Mouse (Mus musculus): ENCODE results near the gene Gm10424. TPM values are rescaled to one million over a fixed set of nuclear protein-coding genes. Genes with fewer than 3 reads are reported as not detected.
"Not testable (repeated sequence)": the region's sequence is repeated elsewhere in the genome, so short reads cannot be mapped to it uniquely, and the experiment has no call there.

The Gm10424 gene
- polyA plus RNA-seq (2012; ENCODE audit: insufficient read depth, insufficient read length, low replicate concordance, missing spikeins): not detected in 2 replicates

DNA sequence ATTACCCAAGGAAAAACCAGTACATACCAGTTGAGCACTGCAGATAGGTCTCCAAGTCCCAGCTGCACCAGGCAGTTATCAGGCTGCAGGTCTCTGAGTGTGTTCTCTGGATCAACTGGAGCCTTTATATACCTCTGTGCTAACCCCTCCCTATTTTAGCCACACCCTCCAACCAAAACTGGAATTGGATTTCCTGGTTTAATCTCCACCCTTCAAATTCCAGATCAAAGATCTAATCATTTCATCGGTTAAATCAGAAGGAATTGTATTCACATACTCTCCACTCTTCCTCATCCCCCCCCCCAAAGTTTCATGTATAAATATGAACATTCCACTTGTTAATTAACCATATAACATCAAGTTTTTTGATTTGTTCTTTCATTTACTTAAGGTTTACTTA is at the start of gene Gm10424:
Gene Gm10424 (minus strand): TSS at position 101 of the 400 bp plus-strand sequence.
- WGBS: no CpG with 5 or more reads among the region's 1 CpGs
- H3K27ac ChIP-seq (ENCODE audit: insufficient read depth, low read depth, low read length); H3K4me1 ChIP-seq (ENCODE audit: control insufficient read depth, insufficient read depth, low read length); H3K4me3 ChIP-seq (ENCODE audit: insufficient read depth, low read depth, low read length): not testable (repeated sequence)

DNA sequence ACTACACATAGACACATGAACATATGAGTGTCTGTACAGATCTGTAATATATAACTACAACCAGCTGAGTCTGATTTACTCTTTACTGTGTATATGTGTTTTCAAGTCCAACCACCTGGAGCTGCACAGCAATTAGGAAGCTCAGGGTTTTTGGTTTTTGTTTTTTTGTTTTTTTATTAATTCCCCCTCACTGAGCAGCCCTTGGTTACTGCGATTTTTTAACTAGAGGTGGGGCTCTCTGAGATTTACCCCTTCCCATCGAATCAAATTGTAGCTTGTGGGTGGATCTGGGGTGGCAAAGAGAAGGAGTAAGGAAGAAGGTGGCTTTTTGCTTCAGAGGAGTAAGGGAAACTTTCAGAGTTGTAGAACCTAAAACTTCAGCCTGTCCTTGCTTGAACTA is 33.0 kb upstream of the Gm10424 start, which contains the start of gene Gm3259:
Gene Gm3259 (plus strand): TSS at position 301 of the 400 bp plus-strand sequence.
- WGBS: 41% methylated on average over 2 of the region's 2 CpGs
- not testable (repeated sequence) for H3K4me3 ChIP-seq (ENCODE audit: insufficient read depth, low read depth, low read length); H3K4me1 ChIP-seq (ENCODE audit: control insufficient read depth, insufficient read depth, low read length); H3K27ac ChIP-seq (ENCODE audit: insufficient read depth, low read depth, low read length)

Other genes with a start within 250 kb of the Gm10424 start
- not detected in 2 replicates for gene Gm7942, start 165.8 kb downstream of the Gm10424 start, polyA plus RNA-seq (2012; ENCODE audit: insufficient read depth, insufficient read length, low replicate concordance, missing spikeins)
- not detected in 2 replicates for gene Gm16513, start 90.1 kb downstream of the Gm10424 start, polyA plus RNA-seq (2012; ENCODE audit: insufficient read depth, insufficient read length, low replicate concordance, missing spikeins)
- gene Gm3259, start 33.1 kb upstream of the Gm10424 start, polyA plus RNA-seq (2012; ENCODE audit: insufficient read depth, insufficient read length, low replicate concordance, missing spikeins): not detected in 2 replicates
- not detected in 2 replicates for gene D5Ertd577e, start 184.0 kb upstream of the Gm10424 start, polyA plus RNA-seq (2012; ENCODE audit: insufficient read depth, insufficient read length, low replicate concordance, missing spikeins)
- gene Gm3286, start 238.0 kb upstream of the Gm10424 start, polyA plus RNA-seq (2012; ENCODE audit: insufficient read depth, insufficient read length, low replicate concordance, missing spikeins): not detected in 2 replicates

Data from olfactory bulb, adult 2 months (tissue).